Mouse (Mus musculus) frontal cortex, postnatal 36 days (tissue): ENCODE results near the gene Glt28d2.
A peak's percentile ranks its signal among the peaks of the same experiment; 100 is the strongest.

Experiments
- DNase-seq, 2 experiments: peaks; one replicate each; pipeline ENCODE4 v3.0.0; 2022; ENCODE audit warnings: low spot score in 2 of 2

Gene Glt28d2

DNA sequence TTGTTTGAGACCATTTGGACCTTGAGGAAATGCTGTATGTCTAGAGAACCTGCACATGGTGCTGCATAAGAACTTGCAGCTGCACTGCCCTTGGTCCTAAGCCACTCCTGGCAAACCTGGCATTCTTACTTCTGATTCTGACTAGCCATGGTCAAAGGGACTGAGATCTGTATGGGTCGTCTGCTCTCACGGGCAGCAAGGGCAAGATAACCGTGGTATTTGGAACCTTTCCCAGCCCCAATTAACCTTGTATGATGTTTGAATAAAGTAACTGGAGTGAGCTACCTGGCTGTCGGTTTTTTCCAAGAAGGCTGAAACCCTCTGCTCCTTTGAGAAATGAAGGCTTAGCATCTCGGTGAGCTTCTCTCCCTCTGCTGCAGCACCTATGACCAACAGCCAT is 8.4 kb downstream of the Glt28d2 start:
- no peak for DNase-seq

DNA sequence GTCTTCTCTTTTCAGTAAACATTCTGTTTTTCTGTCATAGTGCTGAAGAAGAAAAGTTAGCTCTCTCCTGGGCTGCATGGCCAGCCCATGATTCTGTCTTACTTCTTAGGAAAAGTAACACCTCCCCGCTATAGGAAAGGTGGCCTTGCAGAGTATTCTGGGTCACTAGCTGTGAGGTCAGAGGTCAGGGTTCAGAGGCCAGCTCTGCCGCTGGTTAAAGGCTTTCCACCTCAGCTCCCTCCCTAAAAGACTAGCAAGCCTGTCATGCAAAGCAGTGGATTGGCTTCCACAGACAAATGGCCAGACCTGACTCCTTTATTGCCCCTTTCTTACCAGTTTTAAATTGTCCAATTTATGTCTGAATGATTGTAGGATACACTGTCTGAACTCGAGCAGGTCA is 23.3 kb downstream of the Glt28d2 start:
- no peak for DNase-seq

DNA sequence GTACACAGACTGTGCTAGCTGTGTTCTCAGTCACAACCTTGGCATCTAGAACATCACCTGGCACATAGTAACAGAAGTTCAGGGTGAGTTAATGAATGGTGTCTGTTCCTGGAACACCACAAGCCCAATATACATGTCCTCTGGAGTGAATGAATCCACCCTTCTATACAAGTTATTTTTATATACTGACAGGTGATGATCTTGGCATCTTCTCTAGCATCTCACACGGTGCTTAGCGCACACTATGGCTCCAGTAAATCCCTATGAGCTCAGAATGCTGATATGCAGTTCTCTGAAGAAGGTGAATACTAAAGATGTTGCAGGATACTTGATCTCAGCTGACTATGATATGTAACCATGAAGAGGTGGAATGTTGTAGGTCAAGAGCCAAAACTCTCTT is 24.4 kb downstream of the Glt28d2 start:
- no peak for DNase-seq

DNA sequence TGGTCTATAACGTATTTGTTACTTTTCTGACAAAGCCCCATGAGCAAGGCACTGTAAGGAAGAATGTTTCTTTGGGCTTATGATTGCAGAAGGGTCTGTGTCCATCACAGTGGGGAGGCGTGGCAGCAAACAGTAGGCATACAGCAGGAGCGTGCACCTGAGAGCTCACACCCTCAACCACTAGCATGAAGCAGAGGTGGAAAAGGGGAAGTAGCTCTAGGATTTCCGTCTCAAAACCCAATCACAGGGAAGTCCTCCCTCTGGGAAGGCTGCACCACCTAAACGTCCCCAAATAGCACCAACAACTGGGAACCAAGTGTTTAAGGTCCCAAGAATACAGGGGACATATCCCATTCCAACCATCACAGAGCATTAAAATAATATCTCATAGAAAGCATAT is 26.3 kb downstream of the Glt28d2 start:
- no peak for DNase-seq

DNA sequence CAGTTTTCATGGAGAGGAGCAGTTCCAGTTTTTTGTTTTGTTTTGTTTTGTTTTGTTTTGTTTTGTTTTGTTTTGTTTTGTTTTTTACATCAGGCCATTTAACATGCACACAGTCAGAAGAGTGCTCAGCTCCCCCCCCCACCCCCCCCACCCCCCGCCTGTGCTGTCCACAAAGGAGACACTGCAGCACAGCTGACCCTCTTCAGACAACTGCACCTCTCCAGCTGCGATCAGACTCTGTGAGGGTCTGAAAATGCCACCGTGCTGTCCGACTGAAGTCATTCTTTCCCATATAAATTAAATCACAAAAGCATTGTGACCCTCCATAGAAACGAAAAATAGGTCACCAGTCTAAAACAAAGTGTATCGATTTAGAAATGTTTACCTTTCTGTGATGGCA is 28.0 kb downstream of the Glt28d2 start:
- DNase-seq, result no peak

DNA sequence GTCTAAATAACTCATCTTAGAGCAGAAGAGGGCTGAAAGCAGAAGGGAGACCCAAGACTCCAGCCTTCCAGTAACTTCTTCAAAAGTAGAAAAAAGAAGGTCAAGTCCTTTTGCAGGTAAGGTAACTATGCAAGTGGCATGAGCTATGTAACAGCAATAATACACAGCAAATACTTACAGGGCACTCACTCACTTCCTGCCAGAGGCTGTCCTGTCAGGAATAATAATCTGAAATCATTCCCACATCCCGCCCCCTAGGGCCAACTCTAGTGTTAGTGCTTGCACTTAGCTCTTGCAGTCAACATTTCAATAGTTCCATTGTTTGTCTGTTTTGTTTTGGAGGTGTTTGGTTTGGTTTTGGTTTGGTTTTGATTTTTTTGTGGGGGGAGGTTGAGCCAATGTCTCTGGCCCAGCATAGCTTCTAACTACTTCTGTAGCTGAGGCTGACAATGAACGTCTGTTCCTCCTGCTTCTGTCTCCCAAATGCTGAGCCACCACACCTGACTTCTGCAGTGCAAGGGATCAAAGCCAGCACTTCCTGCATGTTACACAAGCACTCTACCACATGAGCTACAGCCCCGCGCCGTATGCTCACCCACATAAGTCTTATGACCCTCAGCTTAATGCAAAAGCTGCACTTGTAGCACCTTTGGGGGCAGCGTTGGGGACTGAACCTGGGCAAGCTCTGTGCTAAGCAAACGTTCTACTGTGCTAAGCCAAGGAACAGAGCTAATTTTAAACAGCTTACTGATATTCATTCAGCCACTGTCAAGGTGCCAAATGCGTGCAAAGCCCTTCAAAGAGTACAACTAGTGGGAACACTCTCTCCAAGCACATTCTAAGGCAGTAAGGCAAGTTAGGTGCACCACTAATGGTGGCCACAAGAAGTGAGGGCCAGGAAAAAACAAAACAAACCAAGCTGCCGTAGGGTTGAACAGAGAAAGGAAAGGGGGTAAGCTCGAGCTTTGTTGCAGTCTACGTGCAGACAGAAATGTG is 28.9 kb downstream of the Glt28d2 start:
- DNase-seq, result no peak

DNA sequence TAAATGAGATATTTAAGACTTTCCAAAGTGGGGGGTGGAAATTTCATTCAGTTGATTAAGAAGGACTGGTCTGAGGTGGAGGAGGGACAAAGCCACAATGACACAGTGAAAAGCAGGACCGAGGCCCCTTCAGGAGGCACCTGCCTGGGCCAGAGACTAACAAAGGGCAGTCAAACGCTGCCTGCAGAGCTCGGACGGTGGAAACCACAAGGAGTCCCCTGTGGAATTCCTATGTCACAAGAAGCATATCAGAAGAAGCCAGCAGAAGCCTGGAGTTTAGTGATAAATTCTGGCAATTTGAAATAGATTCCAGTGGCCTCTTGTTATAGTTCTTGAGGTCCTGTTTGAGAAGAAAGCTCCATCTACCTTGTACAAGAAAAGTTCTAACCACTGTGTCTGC is 30.2 kb downstream of the Glt28d2 start:
- no peak for DNase-seq

DNA sequence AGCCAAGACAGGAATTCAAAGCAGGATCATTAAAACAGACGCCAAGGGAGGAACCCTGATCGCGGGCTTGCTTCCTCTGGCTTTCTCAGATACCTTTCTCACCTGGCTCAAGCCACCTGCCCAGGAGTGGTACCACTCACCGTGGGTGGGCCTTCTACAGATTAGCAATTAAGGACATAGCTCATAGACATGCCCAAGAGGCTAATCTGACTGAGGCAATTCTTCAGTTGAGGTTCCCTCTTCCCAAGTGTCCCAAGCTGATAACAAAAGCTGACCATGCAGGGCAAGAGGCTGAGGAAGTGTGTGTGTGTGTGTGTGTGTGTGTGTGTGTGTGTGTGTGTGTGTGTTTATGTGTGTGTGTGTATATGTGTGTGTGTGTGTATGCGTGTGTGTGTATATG is 31.4 kb downstream of the Glt28d2 start:
- DNase-seq, result no peak

DNA sequence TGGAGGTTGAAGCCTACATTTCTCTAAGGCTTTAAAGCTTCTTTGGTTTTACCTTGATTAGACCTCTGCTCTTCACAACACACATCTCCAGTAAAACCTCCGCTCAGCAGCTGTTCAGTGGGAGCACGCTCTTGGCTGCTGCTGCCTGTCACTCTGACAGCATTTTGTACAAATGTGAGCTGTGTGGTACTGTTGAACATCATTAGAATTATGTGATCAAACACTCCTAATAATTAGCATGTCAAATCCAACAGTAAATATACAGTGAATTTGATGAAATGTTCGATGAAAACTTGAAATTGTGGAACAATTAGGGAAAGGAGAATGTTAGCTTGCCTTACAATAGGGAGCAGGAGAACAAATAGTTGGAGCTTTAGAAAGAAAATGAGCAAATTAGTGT is 32.3 kb downstream of the Glt28d2 start:
- DNase-seq, result no peak

DNA sequence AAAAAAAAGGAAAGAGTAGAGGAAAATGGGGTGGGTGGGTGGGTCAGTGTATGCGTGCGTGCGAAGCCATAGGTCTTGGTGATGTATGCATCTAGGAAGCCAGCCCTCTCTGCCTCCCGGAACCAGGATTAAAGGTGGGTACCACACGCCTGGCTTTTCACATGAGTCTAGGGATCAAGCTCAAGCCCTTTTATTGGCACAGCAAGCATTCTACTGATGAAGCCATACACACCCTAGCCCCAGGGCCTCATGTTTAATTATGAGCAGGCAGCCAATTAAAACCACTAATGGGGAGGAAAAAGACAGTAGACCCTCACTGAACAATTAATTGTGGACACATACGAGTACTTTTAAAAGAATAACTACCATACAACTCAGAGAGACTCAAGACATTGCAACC is 33.2 kb downstream of the Glt28d2 start:
- no peak for DNase-seq

DNA sequence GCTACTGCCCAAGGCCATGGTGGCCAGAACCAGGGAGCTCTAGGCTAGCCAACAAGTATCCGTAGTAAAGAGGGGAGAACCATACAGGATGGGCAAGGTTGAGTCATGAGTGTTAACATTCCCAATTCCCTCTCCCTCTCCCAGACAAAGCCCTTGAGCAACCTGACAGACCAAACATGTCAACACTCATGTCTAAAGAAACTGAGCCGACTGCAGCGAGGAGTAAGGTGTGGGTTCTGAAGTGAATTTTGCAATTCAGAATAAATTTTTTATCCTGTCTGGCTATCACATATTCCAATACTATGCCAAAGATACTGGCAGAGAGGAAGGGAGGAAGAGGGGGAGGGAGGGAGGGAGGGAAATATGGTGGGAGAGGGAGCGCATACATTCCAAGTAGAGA is 33.6 kb downstream of the Glt28d2 start:
- no peak for DNase-seq

DNA sequence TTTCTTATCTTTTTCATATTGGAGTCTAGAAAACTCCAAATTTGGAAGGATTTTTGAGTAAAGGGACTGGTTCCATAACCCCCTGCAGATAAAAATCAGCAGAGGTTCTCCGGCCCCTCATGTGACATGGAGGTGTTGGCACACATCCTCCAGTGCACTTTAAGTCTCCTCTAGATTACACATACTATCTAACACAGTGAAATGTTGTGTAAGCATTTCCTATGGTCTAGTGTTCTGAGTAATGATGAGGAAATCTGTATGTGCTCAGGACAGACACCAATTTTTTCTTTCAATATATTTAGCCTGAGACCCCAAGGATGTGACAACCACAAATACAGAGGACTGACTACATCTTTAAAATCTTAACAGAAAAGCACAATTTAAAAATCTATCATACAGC is 37.2 kb downstream of the Glt28d2 start:
- DNase-seq, result no peak

DNA sequence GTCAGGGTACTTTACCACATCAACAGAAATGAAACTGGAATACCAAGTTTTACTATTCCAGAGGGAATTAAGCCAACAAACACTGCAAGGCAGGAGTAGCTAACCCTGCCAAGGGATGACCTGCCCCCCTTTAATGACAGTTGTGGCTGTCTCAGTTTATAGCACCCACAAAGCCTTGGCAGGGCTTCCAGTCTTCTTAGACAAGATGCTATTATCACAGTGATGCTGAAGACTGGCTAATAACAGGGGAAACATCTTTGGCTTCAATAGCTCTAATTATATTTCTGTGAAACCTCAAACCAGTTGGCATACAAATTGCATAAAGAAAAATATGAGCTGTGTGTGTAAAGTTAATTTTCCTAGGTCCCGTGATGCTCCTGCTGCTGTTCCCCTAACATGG is 41.0 kb downstream of the Glt28d2 start:
- no peak for DNase-seq

DNA sequence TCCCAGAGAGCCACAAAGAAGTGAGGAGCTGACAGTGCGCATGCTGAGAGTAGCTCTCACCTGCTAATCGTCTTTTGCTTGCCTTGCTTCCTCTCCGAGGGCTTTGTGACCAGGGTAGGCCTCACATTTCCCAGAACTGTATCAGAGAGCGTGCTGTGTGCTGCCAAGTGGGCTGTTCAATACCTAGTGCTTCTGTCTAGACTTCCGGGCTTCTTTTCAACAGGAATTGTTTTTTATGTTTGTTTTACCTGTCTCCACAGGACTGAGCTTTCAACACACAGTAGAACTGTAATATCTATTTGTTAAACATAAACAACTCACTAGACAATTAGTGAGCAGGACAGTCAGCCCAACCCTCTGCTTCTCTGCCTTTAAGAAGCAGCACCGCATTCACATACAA is 42.0 kb downstream of the Glt28d2 start:
- DNase-seq, result no peak

DNA sequence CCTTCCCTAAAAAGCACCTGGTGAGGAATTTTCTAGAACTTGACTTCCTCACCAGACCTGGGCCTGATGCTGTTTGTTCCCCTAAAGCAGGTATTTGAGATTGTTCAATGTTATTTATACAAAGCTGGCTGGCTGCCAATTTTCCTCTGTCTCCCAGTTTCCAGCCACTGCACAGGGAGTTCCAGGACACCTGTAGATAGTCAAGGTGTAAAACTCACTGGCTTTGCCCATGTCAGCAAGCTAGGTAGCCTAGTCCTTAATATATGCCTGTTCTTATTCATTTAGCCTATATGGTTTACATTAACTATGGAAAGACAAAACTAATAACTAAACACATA is 44.5 kb downstream of the Glt28d2 start:
- DNase-seq, result no peak

DNA sequence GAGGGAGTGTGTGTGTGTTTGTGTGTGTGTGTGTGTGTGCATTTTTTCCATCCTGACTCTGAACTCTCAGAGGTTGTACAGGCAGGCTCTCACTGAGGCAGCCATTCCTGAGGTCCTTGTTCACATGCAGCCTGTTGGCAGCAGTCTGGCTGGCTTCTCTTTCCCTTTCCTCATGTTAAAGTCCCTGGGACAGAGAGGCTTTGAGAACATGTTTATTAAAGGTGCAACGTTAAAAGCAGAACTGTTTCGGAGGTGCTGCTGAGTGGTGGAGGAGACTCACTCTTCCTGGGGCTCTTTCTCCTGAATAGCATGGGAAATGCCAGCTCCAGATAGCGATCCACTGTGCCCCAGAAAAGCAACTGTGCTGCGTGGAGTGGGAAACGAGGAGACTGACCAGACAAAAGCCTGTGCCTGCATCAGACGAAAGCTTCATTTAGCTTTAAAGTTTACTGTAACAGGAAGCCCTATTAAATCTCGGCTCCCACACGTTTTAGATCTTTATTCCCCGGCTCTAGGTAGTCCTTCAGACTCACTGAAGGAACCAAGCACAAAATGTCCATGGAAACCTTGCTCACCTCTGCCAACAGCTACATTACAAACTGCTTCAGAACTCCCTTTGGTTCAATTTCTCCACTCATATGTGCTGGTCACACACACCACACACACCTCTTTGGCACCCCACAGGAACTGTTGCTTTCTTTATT is 45.0 kb downstream of the Glt28d2 start:
- peak in 1 of 2 experiments; percentile 13 for DNase-seq

DNA sequence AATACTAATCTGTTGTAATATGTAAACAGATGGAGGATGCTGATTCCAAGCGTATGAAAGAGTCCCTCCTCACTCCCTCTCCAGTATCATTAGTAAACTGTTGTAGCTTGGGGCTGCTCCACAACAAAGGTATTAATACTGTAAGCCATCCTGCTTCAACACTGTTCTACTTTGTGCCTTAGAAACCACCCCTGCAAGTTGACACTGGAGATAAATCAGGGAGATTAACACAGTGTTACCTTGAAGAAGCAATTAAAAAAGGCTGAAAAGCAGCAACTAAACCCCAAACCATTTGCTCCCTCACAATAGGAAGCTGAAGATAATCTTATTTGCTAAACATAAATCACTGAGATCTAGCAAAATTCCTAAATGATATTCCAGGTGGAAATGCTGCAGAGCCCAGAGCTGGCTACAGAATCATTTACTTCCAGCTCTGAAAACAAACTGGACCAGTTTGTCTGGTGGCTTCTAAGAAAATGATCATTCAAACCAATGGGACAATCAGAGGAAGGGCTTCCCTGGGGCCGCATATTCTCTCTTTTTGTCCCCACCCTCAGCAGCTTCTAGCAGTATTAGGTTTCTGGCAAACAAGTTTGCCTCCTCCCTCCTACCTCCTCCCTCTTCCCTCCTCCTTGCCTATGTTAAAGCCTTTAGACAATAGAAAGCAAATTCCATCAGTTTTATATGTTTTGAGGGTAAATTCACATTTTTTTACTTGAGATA is 45.7 kb downstream of the Glt28d2 start:
- no peak for DNase-seq

DNA sequence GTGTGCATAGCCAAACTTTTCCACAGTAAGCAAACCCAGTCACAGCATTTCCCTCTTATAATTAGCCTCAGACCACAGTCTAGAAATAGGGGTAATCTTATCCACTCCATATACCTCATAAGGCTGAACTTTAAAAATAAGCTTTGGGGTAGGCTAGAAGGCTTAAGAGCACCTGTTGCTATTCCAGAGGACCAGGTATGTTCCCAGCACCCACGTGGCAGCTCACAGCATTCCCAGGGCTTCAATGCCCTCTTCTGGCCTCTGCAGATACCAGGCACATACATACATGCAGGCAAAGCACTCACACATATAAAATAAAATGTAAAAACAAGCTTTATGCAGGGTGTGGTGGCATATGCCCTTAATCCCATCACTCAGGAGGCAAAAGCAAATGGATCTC is 53.7 kb downstream of the Glt28d2 start:
- DNase-seq, result no peak

DNA sequence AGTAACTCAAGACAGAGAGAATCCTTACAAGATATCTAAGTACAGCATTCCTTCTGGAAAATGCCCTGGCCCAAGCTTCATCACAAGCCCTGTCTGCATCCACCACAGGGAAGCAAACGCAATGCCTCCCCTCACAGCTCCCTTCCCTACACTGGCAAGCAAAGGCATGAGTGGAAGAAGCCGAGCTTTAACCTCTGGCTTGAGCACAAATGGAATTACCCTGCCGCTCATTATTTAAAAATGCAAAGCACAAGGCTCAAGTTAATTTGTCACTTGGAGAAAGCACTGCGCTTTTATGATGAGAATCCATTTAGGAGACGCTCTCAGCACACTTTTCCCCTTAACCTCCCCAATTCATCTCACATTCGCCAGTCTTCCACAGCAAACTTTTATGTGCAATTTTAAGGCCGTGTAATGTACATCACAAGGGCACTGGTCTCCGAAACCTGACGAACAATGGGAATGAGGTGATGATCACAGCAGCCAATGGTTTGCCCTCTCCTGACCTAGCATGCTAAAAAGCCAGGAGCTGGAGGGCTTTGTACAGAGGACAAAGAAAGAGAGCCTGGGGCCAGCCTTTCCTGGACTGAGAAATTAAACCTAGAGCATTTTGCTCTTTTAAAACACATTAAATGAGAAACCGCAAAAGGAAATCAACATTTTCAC is 54.7 kb downstream of the Glt28d2 start:
- no peak for DNase-seq

DNA sequence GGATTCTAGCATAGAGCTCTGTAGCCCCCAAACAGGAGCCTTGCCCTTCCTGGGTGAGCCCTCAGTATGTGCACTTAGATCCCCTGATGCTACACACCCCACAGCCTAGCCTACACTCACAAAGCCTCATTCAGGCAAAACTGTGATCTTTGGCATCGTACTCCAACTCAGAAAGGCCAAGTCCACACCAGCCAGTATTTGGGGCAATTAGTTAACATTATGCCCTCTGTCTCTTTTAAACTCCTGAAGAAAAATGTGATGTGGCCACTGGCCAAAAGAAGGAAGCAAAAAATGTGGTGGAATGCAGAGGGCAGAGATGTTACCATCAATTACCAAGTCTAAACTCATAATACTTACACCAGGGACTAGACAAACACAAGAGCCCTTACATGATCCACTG is 55.5 kb downstream of the Glt28d2 start:
- DNase-seq, result no peak

DNA sequence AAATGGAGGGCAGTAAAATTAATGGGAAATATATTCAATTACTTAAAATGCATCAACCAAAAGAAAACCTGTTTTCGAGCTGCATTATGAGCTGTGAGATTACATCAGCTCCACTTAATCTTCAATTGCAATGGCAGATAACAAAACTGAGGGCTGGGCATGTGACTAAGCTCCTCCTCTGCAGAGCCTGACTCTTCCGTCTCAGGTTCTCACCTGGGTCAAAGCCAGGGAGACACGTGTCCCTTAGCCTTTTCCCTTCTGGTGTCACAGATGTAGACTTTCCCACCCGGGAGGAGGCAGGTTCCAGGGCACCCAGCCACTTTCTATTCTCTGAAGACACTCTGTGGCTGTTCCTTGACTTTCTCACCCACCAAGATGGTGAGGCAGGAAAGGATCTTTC is 58.3 kb downstream of the Glt28d2 start:
- DNase-seq, result no peak

DNA sequence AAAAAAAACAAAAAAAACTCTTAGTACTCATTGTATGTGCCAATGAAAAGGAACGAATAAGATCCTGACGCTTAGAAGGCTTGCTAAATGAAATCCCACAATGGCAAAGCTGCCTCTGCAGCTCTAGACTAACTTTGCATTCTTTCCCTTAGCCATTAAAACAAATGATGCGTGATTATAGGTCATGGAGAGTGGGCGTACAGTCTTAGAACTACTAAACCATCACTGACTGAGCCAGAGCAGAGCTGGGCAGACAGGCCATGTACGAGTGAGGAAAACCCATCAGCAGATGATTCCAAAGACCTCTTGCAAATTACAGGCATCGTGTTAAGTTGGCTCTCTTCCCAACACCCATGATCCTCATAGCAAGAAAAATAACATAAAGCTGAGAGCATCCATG is 59.5 kb downstream of the Glt28d2 start:
- no peak for DNase-seq
